Mouse (Mus musculus) MN1 (cell line): ENCODE results near the gene Slc29a1.
A peak's percentile ranks its signal among the peaks of the same experiment; 100 is the strongest.

Source experiments
- DNase-seq: peaks from one replicate; pipeline ENCODE4 v3.0.0-alpha.2; 2016; ENCODE audit warnings: low spot score

The Slc29a1 gene

GRCm38 (mm10) chr17:45610144-45610866 is 10.9 kb upstream of the Slc29a1 start:
- DNase-seq, result peak; percentile 71

- no peak for DNase-seq
Measured at GRCm38 (mm10) chr17:45608396-45608795, 9.0 kb upstream of the Slc29a1 start.

- no peak for DNase-seq
Measured at GRCm38 (mm10) chr17:45606992-45607879, 7.8 kb upstream of the Slc29a1 start.

- peak; percentile 78 for DNase-seq
Measured at GRCm38 (mm10) chr17:45602984-45603383, 3.6 kb upstream of the Slc29a1 start.

- DNase-seq, result peak; percentile 70
Measured at GRCm38 (mm10) chr17:45601877-45602304, 2.5 kb upstream of the Slc29a1 start, which contains the start of gene Mymx. Mymx (minus strand) TSS chr17:45602102.

- DNase-seq, result no peak
Measured at GRCm38 (mm10) chr17:45601325-45601724, 1.9 kb upstream of the Slc29a1 start.

GRCm38 (mm10) chr17:45600267-45600666 is 861 bp upstream of the Slc29a1 start:
- no peak for DNase-seq

GRCm38 (mm10) chr17:45598891-45599290 is 515 bp downstream of the Slc29a1 start:
- DNase-seq, result no peak

GRCm38 (mm10) chr17:45598376-45598775 is 1.0 kb downstream of the Slc29a1 start:
- DNase-seq, result no peak

GRCm38 (mm10) chr17:45597787-45598186 is 1.6 kb downstream of the Slc29a1 start:
- peak; percentile 60 for DNase-seq

GRCm38 (mm10) chr17:45596631-45597396 is 2.6 kb downstream of the Slc29a1 start:
- peak; percentile 96 for DNase-seq

GRCm38 (mm10) chr17:45595736-45596390 is 3.5 kb downstream of the Slc29a1 start:
- DNase-seq, result peak; percentile 60

- peak; percentile 75 for DNase-seq
Measured at GRCm38 (mm10) chr17:45594881-45595735, 4.3 kb downstream of the Slc29a1 start.

GRCm38 (mm10) chr17:45594195-45594594 is 5.2 kb downstream of the Slc29a1 start:
- DNase-seq, result no peak

GRCm38 (mm10) chr17:45593479-45593878 is 5.9 kb downstream of the Slc29a1 start:
- DNase-seq, result no peak

- DNase-seq, result no peak
Measured at GRCm38 (mm10) chr17:45592606-45593431, 6.6 kb downstream of the Slc29a1 start.

- DNase-seq, result peak; percentile 51
Measured at GRCm38 (mm10) chr17:45591701-45592605, 7.5 kb downstream of the Slc29a1 start.

GRCm38 (mm10) chr17:45590410-45590809 is 9.0 kb downstream of the Slc29a1 start:
- no peak for DNase-seq

GRCm38 (mm10) chr17:45589844-45590243 is 9.6 kb downstream of the Slc29a1 start:
- DNase-seq, result no peak
